Comparison of ENCODE assay signal across 19 mouse cellular contexts in genomic region chr10:18769909-18770308, GRCm38 (mm10). TPM values are rescaled to one million over a fixed set of nuclear protein-coding genes. Genes with fewer than 3 reads are reported as not detected.
A peak's percentile ranks its signal among the peaks of the same experiment; 100 is the strongest.
DNase-seq lines count a peak whose midpoint lies in the region; ATAC-seq and TF ChIP-seq lines count a peak whose summit lies in the region.
"Had no signal": no experiment of that assay in that cellular context is flagged by ENCODE, and none has a peak within 500 bp of the region (broad histone marks: within the 10 kb centered on the region; RNA-seq: fewer than 3 reads in every experiment).

No protein-coding gene starts in this region.

- H3K36me3 ChIP-seq in heart, postnatal 0 days (replicated peaks; ENCODE audit: control insufficient read depth, insufficient read depth, low read length) = no peaks in the 10 kb centered on the region
- H3K36me3 ChIP-seq in MEL (ENCODE audit: control insufficient read depth in 1 of 2, insufficient read depth in 2 of 2, low read length in 2 of 2) = no peaks in the 10 kb centered on the region
- H3K36me3 ChIP-seq: G1E; limb, embryonic 12.5 days; midbrain, embryonic 10.5 days had no signal

- no peaks in the 10 kb centered on the region for H3K79me2 ChIP-seq in MEL (ENCODE audit: control insufficient read depth, insufficient read depth, low read length, poor library complexity)

- TF ChIP-seq RAD21 in MEL (IDR thresholded peaks at IDR 0.05; ENCODE audit: low read depth, low read length) = peak; percentile 8

- ATAC-seq in heart, postnatal 0 days (ENCODE audit: insufficient read depth, low read depth) = 0 out of 2 replicates have a peak, but pooled peaks have one; percentile 24
- ATAC-seq: activated CD4-positive, CD25-positive, alpha-beta regulatory T cell, adult 4 months had no signal

- no peak for TF ChIP-seq EP300 in heart, postnatal 0 days (IDR thresholded peaks at IDR 0.05; ENCODE audit: low read depth)
- TF ChIP-seq EP300 in MEL (IDR thresholded peaks at IDR 0.05; ENCODE audit: low read depth in 1 of 2, low read length in 2 of 2) = no peak

- H3K27ac ChIP-seq in heart, postnatal 0 days (ENCODE audit: low read depth) = no peak overlapping the region
- H3K27ac ChIP-seq in MEL (ENCODE audit: control insufficient read depth, low read depth, low read length) = no peak overlapping the region
- H3K27ac ChIP-seq: limb, embryonic 12.5 days; midbrain, embryonic 10.5 days had no signal

- no peak for TF ChIP-seq POLR2A in MEL (IDR thresholded peaks at IDR 0.05; ENCODE audit: control insufficient read depth in 1 of 2, insufficient read depth in 1 of 2, low read depth in 1 of 2, low read length in 2 of 2, poor library complexity in 1 of 2)

- no peak overlapping the region for H3K4me2 ChIP-seq in heart, postnatal 0 days (ENCODE audit: low read depth, low read length)
- H3K4me2 ChIP-seq: limb, embryonic 12.5 days had no signal

- H3K4me1 ChIP-seq in heart, postnatal 0 days (ENCODE audit: control insufficient read depth, insufficient read depth) = peaks cover 8% of the 10 kb centered on the region; the same call in 1 of the 2 replicates
- H3K4me1 ChIP-seq in MEL (ENCODE audit: control insufficient read depth in 1 of 2, insufficient read depth in 2 of 2, low read length in 2 of 2) = no peaks in the 10 kb centered on the region
- H3K4me1 ChIP-seq: midbrain, embryonic 10.5 days had no signal

- no peak overlapping the region for H3K9ac ChIP-seq in heart, postnatal 0 days (replicated peaks; ENCODE audit: low read depth, low read length)
- H3K9ac ChIP-seq in MEL (ENCODE audit: control insufficient read depth, low read depth, low read length, poor library complexity, severe bottlenecking) = no peak overlapping the region
- H3K9ac ChIP-seq: limb, embryonic 12.5 days had no signal

- H3K4me3 ChIP-seq in heart, postnatal 0 days (ENCODE audit: low read depth, low read length) = no peak overlapping the region
- no peak overlapping the region for H3K4me3 ChIP-seq in MEL (ENCODE audit: control insufficient read depth in 1 of 2, insufficient read depth in 1 of 2, low read depth in 2 of 2, low read length in 2 of 2)
- H3K4me3 ChIP-seq: limb, embryonic 12.5 days; midbrain, embryonic 10.5 days; myocyte had no signal

- TF ChIP-seq CTCF in heart, postnatal 0 days (IDR thresholded peaks at IDR 0.05; ENCODE audit: low read depth) = peak; percentile 40
- peak in 2 of 3 experiments; percentile 7 to 10; a peak in 1 of 6 replicates for TF ChIP-seq CTCF in MEL (IDR thresholded peaks at IDR 0.05 in 2 of 3, conservative IDR thresholded peaks at IDR 0.05 in 1 of 3; ENCODE audit: control insufficient read depth in 1 of 3, insufficient read depth in 1 of 3, low read depth in 2 of 3, low read length in 3 of 3, poor library complexity in 1 of 3, severe bottlenecking in 1 of 3)

- peaks cover 5% of the 10 kb centered on the region; the same call in 1 of the 2 replicates for H3K9me3 ChIP-seq in heart, postnatal 0 days (replicated peaks; ENCODE audit: control insufficient read depth, low read length)
- H3K9me3 ChIP-seq in MEL (replicated peaks; ENCODE audit: insufficient read depth, low read length) = no peaks in the 10 kb centered on the region
- H3K9me3 ChIP-seq: G1E; limb, embryonic 12.5 days; midbrain, embryonic 10.5 days had no signal

- no peaks in the 10 kb centered on the region for H3K27me3 ChIP-seq in heart, postnatal 0 days (ENCODE audit: control insufficient read depth, insufficient read depth, low read length)
- H3K27me3 ChIP-seq in MEL (ENCODE audit: control insufficient read depth in 1 of 2, insufficient read depth in 2 of 2, low read length in 2 of 2) = no peaks in the 10 kb centered on the region; a peak in 2 of 4 replicates
- H3K27me3 ChIP-seq: limb, embryonic 12.5 days had no signal

- DNase-seq in heart, postnatal 0 days (ENCODE audit: low spot score) = no peak
- DNase-seq in heart, adult 8-10 months (ENCODE audit: low spot score) = no peak
- DNase-seq in lung, postnatal 36 days = peak; percentile 1
- DNase-seq in lung, postnatal 14 days = no peak
- no peak for DNase-seq in MEL (ENCODE audit: low read depth, low spot score)
- peak; percentile 28 for DNase-seq in retina, embryonic 14.5 days (ENCODE audit: low spot score)
- no peak for DNase-seq in cerebellum, adult 9-10 months
- DNase-seq in thymus, postnatal 25 days = no peak
- DNase-seq: adrenal gland, postnatal 36 days; heart, adult 18-20 months; heart, postnatal 36 days; kidney, postnatal 25 days; lung, adult 2 months had no signal

- WGBS in heart, postnatal 0 days = 48% methylated on average over 5 of the region's 5 CpGs

TF ChIP-seq in MEL, 35 proteins besides CTCF, POLR2A, EP300 and RAD21:
- no peak for TF ChIP-seq SIN3A (IDR thresholded peaks at IDR 0.05; ENCODE audit: low read length)
- TF ChIP-seq GATA1 (IDR thresholded peaks at IDR 0.05; ENCODE audit: low read depth, low read length) = no peak
- TF ChIP-seq USF2 (IDR thresholded peaks at IDR 0.05; ENCODE audit: borderline replicate concordance in 1 of 2, insufficient read depth in 1 of 2, low read depth in 1 of 2, low read length in 2 of 2) = no peak
- no peak for TF ChIP-seq POLR2AphosphoS5 (IDR thresholded peaks at IDR 0.05; ENCODE audit: borderline replicate concordance, low read depth, low read length)
- no peak for TF ChIP-seq MYB (IDR thresholded peaks at IDR 0.05; ENCODE audit: low read depth, low read length)
- TF ChIP-seq BHLHE40 (IDR thresholded peaks at IDR 0.05; ENCODE audit: borderline replicate concordance, low read depth, low read length) = no peak
- no peak for TF ChIP-seq E2F4 (IDR thresholded peaks at IDR 0.05; ENCODE audit: borderline replicate concordance, low read depth, low read length)
- no peak for TF ChIP-seq TAL1 (IDR thresholded peaks at IDR 0.05; ENCODE audit: low read length)
- no peak for TF ChIP-seq SMC3 (IDR thresholded peaks at IDR 0.05; ENCODE audit: low read depth, low read length)
- TF ChIP-seq ZNF384 (IDR thresholded peaks at IDR 0.05; ENCODE audit: low read depth, low read length) = no peak
- TF ChIP-seq TCF12 (IDR thresholded peaks at IDR 0.05; ENCODE audit: low read depth, low read length) = no peak
- TF ChIP-seq MAFK (IDR thresholded peaks at IDR 0.05; ENCODE audit: borderline replicate concordance, low read depth, low read length) = no peak
- no peak for TF ChIP-seq UBTF (IDR thresholded peaks at IDR 0.05; ENCODE audit: borderline replicate concordance, insufficient read depth, low read depth, low read length)
- TF ChIP-seq USF1 (IDR thresholded peaks at IDR 0.05; ENCODE audit: low read depth, low read length) = no peak
- TF ChIP-seq NELFE (IDR thresholded peaks at IDR 0.05; ENCODE audit: low read depth, low read length) = no peak
- TF ChIP-seq JUND (IDR thresholded peaks at IDR 0.05; ENCODE audit: low read depth, low read length) = no peak
- TF ChIP-seq CHD2 (IDR thresholded peaks at IDR 0.05; ENCODE audit: low read length) = no peak
- TF ChIP-seq NRF1 (IDR thresholded peaks at IDR 0.05; ENCODE audit: insufficient read depth, low read depth, low read length, poor library complexity, severe bottlenecking) = no peak

RNA-seq across cellular contexts. Expression of gene Gm4922, which starts 16.7 kb away (rescaled TPM):
- total RNA-seq in heart, postnatal 0 days (2014; rRNA removed; ENCODE audit: low replicate concordance) = not detected in 2 replicates
- not detected in 2 replicates for polyA plus RNA-seq in heart, postnatal 0 days (2015; fragmentation: Nextera tagmentation; extraction: Ambion mirVana)
- total RNA-seq in heart, adult 8-10 months (2022) = not detected
- total RNA-seq in MEL (2012; rRNA removed) = not detected in 2 replicates
- not detected for polyA plus RNA-seq in MEL (2012; ENCODE audit: insufficient read depth in 1 of 2, insufficient read length in 2 of 2, low read depth in 1 of 2, low replicate concordance in 2 of 2, missing spikeins in 1 of 2)
- total RNA-seq: adrenal gland, postnatal 36 days; heart, adult 18-20 months; heart, postnatal 36 days had no signal
- polyA plus RNA-seq: activated CD4-positive, CD25-positive, alpha-beta regulatory T cell, adult 4 months; cortical plate, adult 2 months; G1E; lung, adult 2 months; midbrain, embryonic 10.5 days; myocyte had no signal

RNA-seq across cellular contexts. Expression of gene Arfgef3, which starts 26.2 kb away (rescaled TPM):
- 1.5 and 1.8 TPM in 2 replicates for total RNA-seq in heart, postnatal 0 days (2014; rRNA removed; ENCODE audit: low replicate concordance)
- polyA plus RNA-seq in heart, postnatal 0 days (2015; fragmentation: Nextera tagmentation; extraction: Ambion mirVana) = 0.12 and 0.14 TPM in 2 replicates
- total RNA-seq in heart, adult 8-10 months (2022) = under 1 TPM; 0.16 to 0.31 (median 0.22) TPM
- total RNA-seq in MEL (2012; rRNA removed) = not detected in 2 replicates
- polyA plus RNA-seq in MEL (2012; ENCODE audit: insufficient read depth in 1 of 2, insufficient read length in 2 of 2, low read depth in 1 of 2, low replicate concordance in 2 of 2, missing spikeins in 1 of 2) = not detected
- polyA plus RNA-seq: G1E, myocyte had no signal

Comparison
In these comparisons a context has a peak if more than half of its experiments do, and no peak if none do; other contexts are left out.
1. DNase-seq: peak in lung, postnatal 36 days (single experiment) and retina, embryonic 14.5 days (single experiment); none in heart, postnatal 0 days (single experiment), heart, adult 8-10 months (single experiment), lung, postnatal 14 days (single experiment), MEL (single experiment), cerebellum, adult 9-10 months (single experiment) and thymus, postnatal 25 days (single experiment).